Mouse (Mus musculus): Measurements from ENCODE around the gene Efcab1.

DNA sequence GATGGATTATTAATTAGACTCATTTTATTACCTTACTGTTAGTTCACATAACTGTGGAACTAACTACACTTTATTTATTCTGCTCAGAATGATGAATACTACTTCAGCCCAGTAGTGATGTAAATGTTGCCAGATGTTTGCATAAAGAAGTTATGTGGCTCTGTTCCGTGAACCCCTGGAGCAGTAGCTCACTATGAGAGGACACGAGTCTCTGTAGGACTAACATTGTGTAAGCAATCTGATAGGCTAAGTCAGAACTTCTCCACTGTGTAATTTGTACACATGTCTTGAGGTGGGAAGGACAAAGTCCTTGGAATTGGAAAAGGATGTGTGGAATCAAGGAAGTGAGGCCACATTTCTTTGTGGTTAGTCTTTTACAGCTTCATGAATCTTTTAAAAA is 45.5 kb downstream of the Efcab1 start:
- TF ChIP-seq EP300 (IDR thresholded peaks at IDR 0.05; ENCODE audit: insufficient read depth, low read depth, low read length) (no peak), CTCF (IDR thresholded peaks at IDR 0.05; ENCODE audit: low read depth, low read length) (no peak)

Measured in ES-Bruce4 (cell line).